Mouse (Mus musculus) C2C12 (cell line): ENCODE data around the gene Efcab9. TPM values are rescaled to one million over a fixed set of nuclear protein-coding genes. Genes with fewer than 3 reads are reported as not detected.

Experiments
- H3K27me3 ChIP-seq: one replicate; pipeline ENCODE4 v1.6.1; 2011; ENCODE audit not compliant: control insufficient read depth, insufficient read depth, insufficient read length
- H3K36me3 ChIP-seq: one replicate; pipeline ENCODE4 v1.6.1; 2011; ENCODE audit not compliant: control insufficient read depth, insufficient read depth
- H3K4me3 ChIP-seq: one replicate; pipeline ENCODE4 v1.5.1; 2011; ENCODE audit warnings: mild to moderate bottlenecking, control low read depth; ENCODE audit not compliant: poor library complexity, insufficient read depth, severe bottlenecking
- H3K79me2 ChIP-seq: one replicate; pipeline ENCODE4 v1.6.1; 2011; ENCODE audit not compliant: control insufficient read depth, insufficient read depth
- H3K79me3 ChIP-seq: one replicate; pipeline ENCODE4 v1.6.1; 2011; ENCODE audit warnings: low read depth, control low read depth
- H3ac ChIP-seq: one replicate; pipeline ENCODE3; 2011; ENCODE audit warnings: low read depth; ENCODE audit not compliant: control insufficient read depth, insufficient read length
- CEBPB ChIP-seq: IDR thresholded peaks from one replicate; pipeline ENCODE4 v1.6.1; 2011; ENCODE audit warnings: low read depth, mild to moderate bottlenecking, control low read depth, moderate library complexity
- CTCF ChIP-seq: IDR thresholded peaks from one replicate; pipeline ENCODE4 v1.5.1; 2011; ENCODE audit not compliant: control insufficient read depth, insufficient read depth, insufficient read length
- FOSL1 ChIP-seq: IDR thresholded peaks from one replicate; pipeline ENCODE4 v1.8.0; 2011; ENCODE audit warnings: mild to moderate bottlenecking, low read length; ENCODE audit not compliant: poor library complexity, insufficient read depth, severe bottlenecking
- MAX ChIP-seq: IDR thresholded peaks from one replicate; pipeline ENCODE4 v1.6.1; 2011; ENCODE audit warnings: mild to moderate bottlenecking, control low read depth
- MYOD1 ChIP-seq: IDR thresholded peaks from one replicate; pipeline ENCODE4 v1.6.1; 2011; ENCODE audit warnings: low read depth; ENCODE audit not compliant: control insufficient read depth, insufficient read length
- MYOG ChIP-seq: IDR thresholded peaks from one replicate; pipeline ENCODE4 v1.6.1; 2011; ENCODE audit not compliant: control insufficient read depth, insufficient read length; ENCODE audit errors: extremely low read depth
- USF1 ChIP-seq: IDR thresholded peaks from one replicate; pipeline ENCODE4 v1.6.1; 2011; ENCODE audit warnings: low read depth, mild to moderate bottlenecking, control low read depth, moderate library complexity
- polyA plus RNA-seq: library from polyadenylated mRNA; unstranded; fragments of >200 nt; fragmentation: generic; extraction: Trizol; gene quantifications from one replicate; pipeline ENCODE4 v1.2.1, GENCODE M21; 2012; ENCODE audit warnings: missing spikeins

Gene Efcab9
- polyA plus RNA-seq, 1 experiment = 0.14 TPM

- H3ac ChIP-seq = no peak overlapping the region
- H3K79me2 ChIP-seq = peaks cover 51% of the 10 kb centered on the region
- H3K36me3 ChIP-seq = peaks cover 16% of the 10 kb centered on the region
- TF ChIP-seq FOSL1 (no peak), CTCF (no peak), USF1 (no peak), MAX (no peak), MYOD1 (no peak), CEBPB (no peak), MYOG (no peak)
- no peaks in the 10 kb centered on the region for H3K27me3 ChIP-seq
- H3K79me3 ChIP-seq = peaks cover 14% of the 10 kb centered on the region
- no peak overlapping the region for H3K4me3 ChIP-seq
Measured at GRCm38 (mm10) chr11:32499931-32500330, 31.9 kb downstream of the Efcab9 start.

DNA sequence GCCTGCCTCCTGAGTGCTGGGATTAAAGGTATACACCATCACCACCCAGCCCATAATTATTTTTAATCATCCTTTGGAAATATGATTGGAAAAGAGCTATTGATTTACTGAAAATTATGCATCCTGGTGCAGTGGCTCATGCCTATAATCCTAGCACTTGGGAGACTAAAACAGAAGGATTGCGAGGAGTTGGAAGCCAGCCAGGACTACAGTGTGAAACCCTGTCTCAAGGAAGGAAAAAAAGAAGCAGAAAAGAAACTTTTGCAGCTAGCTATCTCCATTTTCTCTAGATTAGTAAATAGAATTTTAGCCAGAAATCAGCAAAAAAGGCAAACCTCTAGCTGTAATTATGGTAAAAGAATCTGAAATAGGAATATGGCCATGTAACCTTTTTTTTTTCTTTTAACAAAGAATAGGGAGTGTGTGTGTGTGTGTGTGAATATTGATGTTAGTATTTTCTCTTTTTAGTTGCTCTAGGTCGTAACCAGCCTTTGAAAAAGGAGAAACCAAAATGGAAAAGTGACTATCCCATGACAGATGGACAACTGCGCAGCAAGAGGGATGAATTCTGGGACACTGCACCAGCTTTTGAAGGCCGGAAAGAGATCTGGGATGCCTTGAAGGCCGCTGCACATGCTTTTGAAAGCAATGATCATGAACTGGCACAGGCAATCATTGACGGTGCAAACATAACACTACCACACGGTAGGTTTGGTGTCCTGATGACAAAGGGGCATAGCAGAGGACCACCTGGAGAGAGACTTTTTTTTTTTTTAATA, 32.9 kb downstream of the Efcab9 start:
- H3K4me3 ChIP-seq = no peak overlapping the region
- no peak for TF ChIP-seq MYOG
- no peak for TF ChIP-seq MAX
- no peak for TF ChIP-seq USF1
- TF ChIP-seq CEBPB = no peak
- no peak for TF ChIP-seq FOSL1
- no peak for TF ChIP-seq CTCF
- TF ChIP-seq MYOD1 = no peak

GRCm38 (mm10) chr11:32495283-32495682, 36.6 kb downstream of the Efcab9 start:
- H3K79me2 ChIP-seq = peaks cover 90% of the 10 kb centered on the region
- no peak for TF ChIP-seq MAX
- TF ChIP-seq CTCF = no peak
- TF ChIP-seq MYOD1 = no peak
- no peak for TF ChIP-seq FOSL1
- no peak for TF ChIP-seq MYOG
- no peak for TF ChIP-seq USF1
- no peak for TF ChIP-seq CEBPB
- H3ac ChIP-seq = no peak overlapping the region
- H3K36me3 ChIP-seq = peaks cover 9% of the 10 kb centered on the region
- peaks cover 39% of the 10 kb centered on the region for H3K79me3 ChIP-seq
- H3K4me3 ChIP-seq = no peak overlapping the region
- no peaks in the 10 kb centered on the region for H3K27me3 ChIP-seq

More for the DNA sequence above, 32.9 kb downstream of the Efcab9 start:
- Histone ChIP-seq H3K36me3 (peaks cover 15% of the 10 kb centered on the region), H3K79me3 (peaks cover 21% of the 10 kb centered on the region), H3K27me3 (no peaks in the 10 kb centered on the region), H3K79me2 (peaks cover 61% of the 10 kb centered on the region), H3ac (no peak overlapping the region)

GRCm38 (mm10) chr11:32493312-32493711, 38.6 kb downstream of the Efcab9 start:
- Histone ChIP-seq H3K79me3 (peaks cover 50% of the 10 kb centered on the region), H3K36me3 (no peaks in the 10 kb centered on the region), H3K4me3 (no peak overlapping the region), H3K27me3 (no peaks in the 10 kb centered on the region), H3K79me2 (peaks cover 92% of the 10 kb centered on the region), H3ac (no peak overlapping the region)
- TF ChIP-seq MYOG = no peak

GRCm38 (mm10) chr11:32491079-32491478, 40.8 kb downstream of the Efcab9 start:
- H3K79me3 ChIP-seq = peaks cover 58% of the 10 kb centered on the region
- no peak overlapping the region for H3K4me3 ChIP-seq
- no peak for TF ChIP-seq FOSL1
- no peak for TF ChIP-seq CEBPB
- no peak for TF ChIP-seq MYOD1
- TF ChIP-seq CTCF = no peak
- no peak for TF ChIP-seq MYOG
- no peak for TF ChIP-seq MAX
- no peak for TF ChIP-seq USF1
- H3K36me3 ChIP-seq = no peaks in the 10 kb centered on the region
- no peak overlapping the region for H3ac ChIP-seq
- H3K79me2 ChIP-seq = peaks cover 95% of the 10 kb centered on the region
- H3K27me3 ChIP-seq = no peaks in the 10 kb centered on the region
